Mouse (Mus musculus) embryo, embryonic 10 days (tissue): ENCODE data around the gene Pik3ca.

Experiments
- DNase-seq: peaks from one replicate; pipeline ENCODE4 v3.0.0-alpha.2; 2015; ENCODE audit warnings: low spot score

The Pik3ca gene

DNA sequence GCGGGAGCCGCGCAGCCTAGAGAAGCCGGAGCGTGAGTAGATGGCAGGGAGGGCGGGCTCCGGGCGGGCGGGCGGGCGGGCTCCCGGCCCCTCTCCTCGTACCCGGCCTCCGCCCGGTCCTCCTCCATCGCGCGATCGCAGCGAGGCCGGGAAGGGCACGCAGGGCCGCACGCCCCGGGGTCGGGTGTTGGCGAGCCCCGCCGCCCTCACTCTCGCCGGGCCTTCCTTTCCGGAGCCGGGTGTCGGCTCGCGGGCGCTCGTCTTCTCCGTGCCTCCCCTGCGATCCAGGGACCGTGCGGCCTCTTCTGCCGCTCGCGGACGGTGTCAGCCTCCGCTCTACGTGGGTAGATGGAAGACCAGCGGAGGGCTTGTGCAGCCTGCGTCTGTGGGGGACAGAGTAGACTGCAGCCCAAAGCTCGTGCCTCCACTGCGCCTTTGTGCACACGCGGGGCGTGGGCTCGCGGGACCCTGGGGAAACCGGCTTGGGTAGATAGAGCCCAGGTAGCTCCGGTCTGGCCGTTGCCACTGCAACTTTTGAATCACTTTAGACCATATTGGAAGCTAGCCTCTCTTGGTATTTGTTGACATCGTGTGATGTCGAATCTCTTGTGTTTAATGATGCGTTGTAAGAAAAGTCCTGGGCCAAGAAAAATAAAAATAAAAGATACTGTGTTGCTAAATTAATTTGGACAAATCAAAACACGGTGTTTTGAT, at the start of gene Pik3ca:
TSS of gene Pik3ca (plus strand) at position 211 of the 714 bp plus-strand sequence.
- DNase-seq = peak; percentile 68

DNA sequence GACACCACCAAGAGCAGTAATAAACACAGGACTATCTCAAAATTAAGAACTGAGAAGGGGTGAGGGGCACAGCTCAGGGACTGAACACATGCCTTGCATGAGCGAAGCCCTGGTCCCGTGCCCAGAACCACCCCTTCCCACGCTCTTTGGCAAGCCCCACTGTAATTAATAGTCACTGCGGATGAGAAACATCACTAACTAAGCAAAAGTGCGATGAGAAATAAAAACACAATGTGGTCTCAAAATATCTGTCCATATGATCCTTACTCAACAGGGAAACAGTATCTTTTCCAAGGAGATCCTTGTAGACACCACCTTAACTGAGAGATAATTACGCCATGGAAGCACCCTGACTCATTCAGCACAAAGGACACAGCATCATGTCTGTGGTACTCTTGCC, 49.6 kb upstream of the Pik3ca start:
- DNase-seq = no peak

DNA sequence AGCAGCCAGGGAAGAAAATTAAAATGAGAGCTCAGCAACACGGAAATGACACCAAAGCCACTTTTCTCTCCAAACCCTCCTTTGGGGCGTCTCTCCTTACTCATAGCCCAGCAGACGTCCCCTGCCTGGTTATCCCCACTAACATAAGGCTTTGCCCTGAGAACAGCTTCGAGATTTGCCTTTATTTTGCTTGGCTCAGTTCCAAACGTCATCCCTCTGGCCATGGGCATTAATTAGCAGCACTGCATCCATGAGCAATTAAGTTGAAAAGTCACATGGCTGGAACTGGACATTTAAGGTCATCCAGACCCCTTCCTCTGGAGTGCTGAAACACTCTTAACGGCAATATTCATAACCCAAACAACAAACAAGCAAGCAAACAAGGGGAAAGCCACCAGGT, 36.2 kb upstream of the Pik3ca start:
- no peak for DNase-seq

DNA sequence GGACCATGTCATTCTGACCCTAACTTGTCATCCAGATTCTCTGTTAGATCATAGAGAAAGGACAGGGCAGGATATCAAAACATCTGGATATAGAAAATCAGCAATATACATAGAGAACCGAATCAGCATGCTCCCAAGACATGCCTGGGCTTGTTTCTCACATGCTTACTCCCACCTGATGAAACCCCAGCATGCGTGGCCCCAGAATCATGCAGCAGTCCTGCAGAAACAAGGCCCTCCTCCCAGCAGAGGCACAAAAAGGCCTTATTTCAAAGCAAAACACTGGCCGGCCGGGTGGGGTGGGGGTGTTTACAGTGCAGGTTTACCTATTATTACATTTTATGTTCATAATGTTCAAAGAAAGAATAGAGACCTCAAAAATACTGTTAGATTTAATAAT, 33.3 kb upstream of the Pik3ca start:
- DNase-seq = peak; percentile 30

DNA sequence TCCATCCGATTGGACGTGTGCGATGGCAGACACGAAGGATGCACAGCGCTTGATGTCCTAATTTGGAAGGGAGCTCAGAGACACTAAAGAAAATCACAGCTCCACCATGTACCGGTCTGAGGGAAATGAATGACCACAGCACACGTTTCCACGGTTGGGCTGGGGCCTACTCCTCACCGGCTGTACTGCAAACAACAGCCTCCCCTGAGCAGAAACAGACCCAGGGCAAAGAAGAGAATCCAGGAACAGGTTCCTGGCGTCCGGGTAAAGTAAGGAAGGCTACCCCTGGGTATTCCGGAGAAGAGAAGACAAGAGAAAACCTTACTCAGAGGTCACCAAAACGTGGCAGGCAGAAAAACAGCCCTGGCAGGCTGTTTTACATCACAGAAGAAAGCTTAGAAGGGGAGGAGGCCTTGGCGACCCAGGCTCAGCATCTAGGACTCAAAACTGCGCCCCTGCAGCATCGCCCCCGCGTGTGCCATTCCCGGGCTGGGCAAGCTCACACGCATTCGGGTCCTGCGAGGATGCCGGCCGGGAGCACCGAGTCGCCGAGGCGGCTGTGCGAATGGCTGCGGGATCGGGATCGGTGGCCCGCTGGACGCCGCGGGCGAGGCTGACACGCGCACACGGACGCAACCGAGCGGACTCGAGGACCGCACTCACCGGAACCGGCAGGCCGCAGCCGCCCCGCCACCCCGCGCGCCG, 32.5 kb upstream of the Pik3ca start:
- peak; percentile 70 for DNase-seq

DNA sequence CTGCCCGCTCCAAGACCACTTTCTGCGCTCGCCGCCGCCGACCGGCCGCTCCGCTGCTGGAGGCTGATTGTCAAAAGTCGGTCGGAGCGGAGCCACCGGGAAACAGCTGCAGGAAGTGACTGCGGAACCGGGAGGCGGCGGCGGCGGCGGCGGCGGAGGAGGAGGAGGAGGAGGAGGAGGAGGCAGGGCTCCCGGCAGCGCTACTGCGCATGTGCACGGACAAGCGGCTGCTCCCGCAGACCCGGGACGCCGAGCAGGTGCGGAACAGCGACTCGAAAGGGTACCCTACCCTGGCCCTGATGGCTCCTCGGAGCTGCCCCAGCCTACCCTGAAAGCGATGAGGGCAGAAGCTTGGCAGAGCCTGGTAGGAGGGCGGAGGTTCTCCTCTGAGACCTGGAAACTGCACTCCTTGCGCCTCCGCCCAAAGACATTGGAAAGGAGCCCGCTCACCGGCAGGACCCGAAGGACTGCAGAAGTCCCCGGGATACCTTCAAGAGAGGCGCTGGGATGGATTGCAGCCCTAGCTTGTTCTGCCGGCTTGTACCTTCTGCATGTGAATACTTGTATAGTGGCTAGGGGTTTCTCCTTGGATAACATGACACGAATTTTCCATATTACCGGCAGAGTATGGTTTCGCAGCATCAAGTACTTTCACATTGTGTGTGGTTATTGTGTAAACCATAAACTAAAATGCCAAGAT, 31.8 kb upstream of the Pik3ca start, which contains the start of gene Zmat3:
TSS of gene Zmat3 (minus strand) at position 469 of the 700 bp plus-strand sequence.
- DNase-seq = peak; percentile 84

DNA sequence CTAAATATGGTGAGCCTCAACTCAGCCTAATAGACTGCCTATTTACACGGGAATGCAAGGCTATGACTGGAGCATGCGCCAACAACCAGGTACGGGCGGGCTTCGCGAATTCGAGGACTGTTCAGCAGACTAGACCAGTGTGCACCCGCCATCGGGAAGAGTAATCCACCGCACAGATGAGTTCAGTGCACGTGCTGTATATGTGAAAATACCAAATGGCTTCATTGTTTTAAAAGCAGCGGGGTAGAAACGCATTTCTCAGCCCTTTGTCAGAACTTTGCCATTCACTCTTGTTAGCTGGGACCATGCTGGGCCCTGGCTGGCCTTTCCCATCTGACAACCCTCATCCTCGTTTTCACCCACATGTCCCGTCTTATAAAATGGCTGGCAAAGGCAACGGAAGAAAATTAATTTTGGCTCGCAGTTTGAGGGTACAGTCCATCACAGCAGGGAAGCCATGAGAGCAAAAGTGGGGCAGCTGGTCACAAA, 31.2 kb upstream of the Pik3ca start:
- DNase-seq = peak; percentile 6

DNA sequence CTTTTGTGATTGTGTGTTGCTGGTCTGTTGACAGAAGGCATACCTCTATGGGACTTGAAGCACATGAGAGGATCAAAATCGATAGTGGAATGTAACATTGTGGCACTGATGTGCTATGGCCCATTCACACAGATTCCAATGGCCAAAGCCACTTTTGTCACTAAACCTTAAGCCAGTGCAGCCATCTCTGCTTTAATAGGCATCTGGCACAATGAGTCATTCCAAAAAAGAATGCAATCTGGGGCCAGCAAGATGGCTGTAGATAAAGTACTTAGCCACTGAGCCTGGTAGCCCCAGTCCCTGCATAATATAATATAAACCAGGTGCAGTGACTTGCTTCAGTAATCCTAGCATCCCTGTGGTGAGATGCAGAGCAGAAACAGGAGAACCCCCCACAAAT, 30.0 kb upstream of the Pik3ca start:
- no peak for DNase-seq

DNA sequence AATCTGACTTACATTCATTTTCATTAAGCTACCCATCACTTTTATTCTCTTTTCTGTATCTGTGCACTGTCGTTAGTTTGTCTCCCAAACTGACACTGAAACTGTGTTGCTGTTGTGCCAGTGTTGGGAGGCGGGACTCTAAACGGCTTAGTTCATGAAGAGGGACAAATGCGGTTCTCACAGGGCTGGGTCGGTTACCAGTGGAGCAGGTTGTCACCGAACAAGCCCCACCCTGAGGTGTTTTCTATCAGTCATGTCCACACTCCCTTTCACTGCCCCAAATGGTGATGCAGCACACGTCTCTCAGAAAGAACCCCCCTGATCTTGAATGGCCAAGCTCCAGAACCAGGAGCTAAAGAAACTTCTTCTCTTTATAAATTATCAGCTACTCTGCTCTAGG, 25.5 kb upstream of the Pik3ca start:
- no peak for DNase-seq

DNA sequence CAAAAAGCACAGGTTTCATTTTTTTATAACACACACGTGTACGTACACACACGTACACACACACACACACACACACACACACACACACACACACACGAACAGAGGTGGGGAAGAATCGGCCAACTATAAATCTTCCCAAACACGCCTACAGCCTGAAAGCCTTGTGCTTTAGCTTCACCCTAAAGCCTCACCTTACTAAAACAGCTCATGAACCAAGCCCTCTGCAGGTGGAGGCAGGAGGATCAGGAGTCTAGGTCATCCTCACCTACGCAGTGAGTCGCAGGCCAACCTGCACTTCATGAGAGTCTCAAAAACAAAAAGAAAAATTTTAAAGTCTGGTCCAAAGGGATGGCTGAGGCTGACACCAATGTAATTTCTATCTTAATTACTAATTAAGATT, 25.0 kb upstream of the Pik3ca start:
- no peak for DNase-seq

GRCm38 (mm10) chr3:32373236-32373635, 24.2 kb upstream of the Pik3ca start:
- no peak for DNase-seq

DNA sequence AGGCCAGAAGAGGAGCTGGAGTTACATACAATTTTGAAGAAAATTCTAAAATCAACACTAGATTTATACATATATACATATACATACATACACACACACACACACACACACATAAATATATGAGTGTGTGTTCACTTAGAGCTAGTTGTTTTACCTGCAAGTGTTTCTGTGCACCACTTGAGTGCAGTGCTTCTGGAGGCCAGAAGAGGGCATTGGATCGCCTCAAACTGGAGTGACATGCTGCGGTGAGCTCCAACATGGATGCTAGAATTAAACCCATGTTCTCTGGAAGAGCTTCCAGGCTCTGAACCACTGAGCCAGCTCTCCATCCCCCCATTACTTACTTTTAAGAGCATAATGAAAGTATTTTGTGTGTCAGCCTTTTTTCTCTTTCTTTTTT, 17.6 kb upstream of the Pik3ca start:
- DNase-seq = peak; percentile 35

- DNase-seq = no peak
These were observed 15.9 kb upstream of the Pik3ca start for GRCm38 (mm10) chr3:32381556-32381955.

DNA sequence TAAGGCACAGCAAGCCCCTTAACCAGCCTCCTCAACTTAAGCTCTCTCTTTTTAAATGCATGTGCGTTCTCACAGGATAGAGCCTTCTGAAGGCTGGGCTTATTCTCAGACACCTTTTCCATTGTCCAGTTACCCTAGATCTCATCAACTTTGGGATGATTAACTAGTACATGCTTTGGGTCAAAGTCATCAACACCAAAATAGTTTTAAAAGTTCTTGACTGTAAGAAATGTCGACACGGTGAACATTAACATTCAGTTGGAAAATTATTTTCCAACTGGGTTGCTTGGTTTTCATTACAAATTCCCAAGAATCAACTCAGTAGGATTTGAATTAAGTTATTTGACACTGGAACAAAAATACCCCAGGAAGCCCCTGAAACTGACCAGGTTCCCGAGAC, 4.6 kb upstream of the Pik3ca start:
- no peak for DNase-seq

DNA sequence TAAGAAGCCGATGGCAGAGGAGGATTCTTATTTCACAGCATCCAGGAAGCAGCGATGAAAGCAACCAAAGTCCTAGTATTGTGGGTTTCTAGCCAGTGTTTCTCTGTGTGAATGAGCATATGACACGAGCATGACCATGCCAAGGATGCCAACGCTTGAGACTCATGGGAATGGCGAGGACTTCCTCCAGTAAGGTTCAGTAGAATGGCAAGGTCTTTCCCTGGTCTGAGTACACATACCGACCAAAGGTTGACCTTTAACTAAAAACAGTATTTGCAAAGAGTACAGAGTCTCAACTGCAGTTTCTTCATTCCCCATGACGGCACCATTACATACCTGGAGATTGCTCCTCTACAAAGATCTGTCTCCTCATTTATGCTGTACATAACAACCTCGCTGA, 3.5 kb upstream of the Pik3ca start:
- DNase-seq = no peak

- DNase-seq = peak; percentile 39
These were observed 1.5 kb upstream of the Pik3ca start for GRCm38 (mm10) chr3:32395771-32396551.

DNA sequence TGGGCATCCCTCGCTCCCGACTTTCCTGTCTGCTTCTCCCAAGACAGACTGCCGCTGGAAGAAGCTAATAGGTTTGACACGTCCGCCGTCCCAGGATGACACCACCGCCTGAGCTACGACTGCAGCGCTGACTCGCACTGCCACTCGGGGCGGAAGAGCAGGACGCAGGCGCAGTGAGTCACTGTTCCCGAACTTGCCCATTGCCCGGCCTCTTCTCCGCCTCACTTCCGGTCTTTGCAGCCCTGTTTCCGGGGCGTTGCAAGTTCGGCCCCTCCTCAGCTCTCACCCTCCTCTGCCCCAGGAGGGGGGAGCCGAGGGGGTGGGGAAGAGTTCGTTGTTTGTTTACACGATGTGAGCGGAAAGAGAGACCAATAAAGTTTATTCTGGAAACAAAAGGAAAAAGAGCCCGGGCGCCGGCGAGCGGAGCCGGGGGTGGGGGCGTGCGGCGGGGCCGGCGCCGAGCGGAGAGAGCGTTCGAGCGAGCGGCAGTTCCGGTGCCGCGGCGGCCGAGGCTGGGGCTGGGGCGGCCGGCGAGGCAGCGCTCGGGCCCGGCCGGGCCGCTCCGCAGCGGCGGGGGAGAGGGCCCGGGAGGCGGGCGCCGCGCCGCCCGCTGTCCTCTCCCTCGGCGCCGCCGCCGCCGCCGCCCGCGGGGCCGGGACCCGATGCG, 544 bp upstream of the Pik3ca start:
- DNase-seq = peak; percentile 99

DNA sequence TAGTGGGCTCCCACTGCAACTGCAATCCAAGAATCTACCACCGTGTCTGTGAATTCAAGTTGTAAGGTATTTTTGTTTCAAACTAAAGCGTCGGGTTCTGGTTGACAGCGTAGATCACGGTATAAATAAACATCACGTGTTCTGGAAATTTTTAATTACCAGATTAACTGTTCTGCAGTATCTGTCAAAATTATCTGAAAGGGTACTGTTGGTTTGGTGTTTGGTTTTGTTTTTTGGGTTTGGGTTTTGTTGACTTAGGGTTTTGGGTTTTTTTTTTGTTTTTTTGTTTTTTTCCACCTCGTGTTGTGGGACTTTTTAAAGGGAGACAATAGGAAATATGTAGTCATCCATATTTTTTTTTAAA, 686 bp downstream of the Pik3ca start:
- DNase-seq = no peak

- DNase-seq = peak; percentile 27
These were observed 1.2 kb downstream of the Pik3ca start for GRCm38 (mm10) chr3:32398623-32399022.

GRCm38 (mm10) chr3:32399381-32399780, 1.9 kb downstream of the Pik3ca start:
- DNase-seq = no peak

- peak; percentile 20 for DNase-seq
These were observed 2.5 kb downstream of the Pik3ca start for GRCm38 (mm10) chr3:32399931-32400330.

- DNase-seq = no peak
These were observed 4.1 kb downstream of the Pik3ca start for GRCm38 (mm10) chr3:32401591-32401990.
